Mouse (Mus musculus) adrenal gland, postnatal 25 days (tissue): ENCODE results near the gene Dclk2. TPM values are rescaled to one million over a fixed set of nuclear protein-coding genes. Genes with fewer than 3 reads are reported as not detected.

Source experiments
- DNase-seq: peaks from one replicate; pipeline ENCODE4 v3.0.0; 2021; ENCODE audit warnings: mixed read lengths
- total RNA-seq: library from RNA; stranded (reverse); gene quantifications from 2 replicates; pipeline ENCODE4 v1.2.3, GENCODE M21; 2021

The Dclk2 gene
- total RNA-seq, 1 experiment from 2014 or later = 9.6 TPM

- no peak for DNase-seq
These were observed 122.7 kb downstream of the Dclk2 start for GRCm38 (mm10) chr3:86797871-86798460.

GRCm38 (mm10) chr3:86796716-86797115 is 123.9 kb downstream of the Dclk2 start:
- DNase-seq = no peak

- DNase-seq = no peak
These were observed 126.9 kb downstream of the Dclk2 start for GRCm38 (mm10) chr3:86793720-86794191.

GRCm38 (mm10) chr3:86793264-86793663 is 127.4 kb downstream of the Dclk2 start:
- DNase-seq = no peak

- DNase-seq = no peak
These were observed 130.9 kb downstream of the Dclk2 start for GRCm38 (mm10) chr3:86789752-86790151.

GRCm38 (mm10) chr3:86788711-86789110 is 131.9 kb downstream of the Dclk2 start:
- peak; percentile 45 for DNase-seq

- DNase-seq = no peak
These were observed 133.1 kb downstream of the Dclk2 start for GRCm38 (mm10) chr3:86787423-86788123.

GRCm38 (mm10) chr3:86786845-86787351 is 133.8 kb downstream of the Dclk2 start:
- peak; percentile 45 for DNase-seq

GRCm38 (mm10) chr3:86786280-86786679 is 134.4 kb downstream of the Dclk2 start:
- DNase-seq = no peak

GRCm38 (mm10) chr3:86784930-86785329 is 135.7 kb downstream of the Dclk2 start:
- no peak for DNase-seq

- DNase-seq = no peak
These were observed 136.6 kb downstream of the Dclk2 start for GRCm38 (mm10) chr3:86784051-86784450.

GRCm38 (mm10) chr3:86779704-86780103 is 140.9 kb downstream of the Dclk2 start:
- DNase-seq = no peak

- DNase-seq = no peak
These were observed 145.2 kb downstream of the Dclk2 start for GRCm38 (mm10) chr3:86775444-86775828.

- no peak for DNase-seq
These were observed 145.8 kb downstream of the Dclk2 start for GRCm38 (mm10) chr3:86774566-86775443.

- no peak for DNase-seq
These were observed 151.7 kb downstream of the Dclk2 start for GRCm38 (mm10) chr3:86768969-86769368.

GRCm38 (mm10) chr3:86768553-86768952 is 152.1 kb downstream of the Dclk2 start:
- DNase-seq = no peak

GRCm38 (mm10) chr3:86762456-86762855 is 158.2 kb downstream of the Dclk2 start:
- no peak for DNase-seq

GRCm38 (mm10) chr3:86762036-86762415 is 158.6 kb downstream of the Dclk2 start:
- DNase-seq = no peak

- DNase-seq = peak; percentile 57
These were observed 159.3 kb downstream of the Dclk2 start for GRCm38 (mm10) chr3:86761095-86762035.

- DNase-seq = no peak
These were observed 160.2 kb downstream of the Dclk2 start for GRCm38 (mm10) chr3:86760474-86760873.

GRCm38 (mm10) chr3:86759834-86760233 is 160.8 kb downstream of the Dclk2 start:
- no peak for DNase-seq

- no peak for DNase-seq
These were observed 161.3 kb downstream of the Dclk2 start for GRCm38 (mm10) chr3:86759383-86759782.
